Mouse (Mus musculus) limb, embryonic 14.5 days (tissue): ENCODE data around the gene Becn1. TPM values are rescaled to one million over a fixed set of nuclear protein-coding genes. Genes with fewer than 3 reads are reported as not detected.

Experiments used
- ATAC-seq: fragments of 200-750 bp; cut with Nextera tagmentation; 2 replicates; pipeline ENCODE4 v1.8.0; 2017; ENCODE audit warnings: low read depth, moderate number of reproducible peaks, moderate TSS enrichment; ENCODE audit not compliant: low FRiP score
- DNase-seq: peaks from one replicate; pipeline ENCODE4 v3.0.0-alpha.2; 2015; ENCODE audit warnings: low spot score
- H3K27ac ChIP-seq: fragments of 300-500 bp; sonication (generic); replicated peaks from 2 replicates; pipeline ENCODE4 v1.5.1; 2014; ENCODE audit warnings: low read depth, mild to moderate bottlenecking, low read length, moderate library complexity, mixed read lengths
- H3K27me3 ChIP-seq: fragments of 300-500 bp; sonication (generic); 2 replicates; pipeline ENCODE4 v1.6.1; 2014; ENCODE audit warnings: low read length, mixed read lengths; ENCODE audit not compliant: control insufficient read depth, insufficient read depth
- H3K36me3 ChIP-seq: fragments of 300-500 bp; sonication (generic); 2 replicates; pipeline ENCODE4 v1.6.1; 2014; ENCODE audit warnings: mild to moderate bottlenecking, low read length, moderate library complexity, mixed read lengths; ENCODE audit not compliant: control insufficient read depth, insufficient read depth
- H3K4me1 ChIP-seq: fragments of 300-500 bp; sonication (generic); 2 replicates; pipeline ENCODE4 v1.6.1; 2014; ENCODE audit warnings: antibody characterized with exemption, low read length, mixed read lengths; ENCODE audit not compliant: control insufficient read depth, insufficient read depth
- H3K4me2 ChIP-seq: fragments of 300-500 bp; sonication (generic); replicated peaks from 2 replicates; pipeline ENCODE4 v1.6.1; 2014; ENCODE audit warnings: low read depth, mild to moderate bottlenecking, low read length, moderate library complexity; ENCODE audit not compliant: severe bottlenecking
- H3K4me3 ChIP-seq: fragments of 300-500 bp; sonication (generic); replicated peaks from 2 replicates; pipeline ENCODE4 v1.5.1; 2014; ENCODE audit warnings: low read length
- H3K9ac ChIP-seq: fragments of 300-500 bp; sonication (generic); 2 replicates; pipeline ENCODE4 v1.6.1; 2014; ENCODE audit warnings: mild to moderate bottlenecking, low read depth, low read length, moderate library complexity; ENCODE audit not compliant: severe bottlenecking
- H3K9me3 ChIP-seq: fragments of 300-500 bp; sonication (generic); 2 replicates; pipeline ENCODE4 v1.6.1; 2016; ENCODE audit warnings: low read length; ENCODE audit not compliant: control insufficient read depth
- POLR2A ChIP-seq: fragments of 200-500 bp; IDR thresholded peaks from 2 replicates; pipeline ENCODE4 v1.8.0; 2012; ENCODE audit warnings: inconsistent platforms, mild to moderate bottlenecking, moderate library complexity, borderline replicate concordance; ENCODE audit not compliant: insufficient read depth, insufficient read length; ENCODE audit errors: extremely low read depth
- WGBS: fragments of 180-500 bp; shearing (Covaris S2); extraction: QIAGEN DNeasy Blood & Tissue Kit; methylation state at CpG from one replicate; pipeline ENCODE4 v1.1.7; 2014; 5-methylcytosine and 5-hydroxymethylcytosine counted together
- polyA plus RNA-seq, 2 experiments: library from polyadenylated mRNA; depleted of rRNA in 1 of 2; stranded (reverse) in 1 of 2; unstranded in 1 of 2; fragments of >200 nt; fragmentation: Nextera tagmentation in 1 of 2; extraction: Ambion mirVana in 1 of 2; gene quantifications; 2 replicates each; pipeline versions ENCODE4 v1.2.1 to v1.2.3; 2012 to 2014

The Becn1 gene
- polyA plus RNA-seq, 2 experiments, result 86.5 to 118 TPM

DNA sequence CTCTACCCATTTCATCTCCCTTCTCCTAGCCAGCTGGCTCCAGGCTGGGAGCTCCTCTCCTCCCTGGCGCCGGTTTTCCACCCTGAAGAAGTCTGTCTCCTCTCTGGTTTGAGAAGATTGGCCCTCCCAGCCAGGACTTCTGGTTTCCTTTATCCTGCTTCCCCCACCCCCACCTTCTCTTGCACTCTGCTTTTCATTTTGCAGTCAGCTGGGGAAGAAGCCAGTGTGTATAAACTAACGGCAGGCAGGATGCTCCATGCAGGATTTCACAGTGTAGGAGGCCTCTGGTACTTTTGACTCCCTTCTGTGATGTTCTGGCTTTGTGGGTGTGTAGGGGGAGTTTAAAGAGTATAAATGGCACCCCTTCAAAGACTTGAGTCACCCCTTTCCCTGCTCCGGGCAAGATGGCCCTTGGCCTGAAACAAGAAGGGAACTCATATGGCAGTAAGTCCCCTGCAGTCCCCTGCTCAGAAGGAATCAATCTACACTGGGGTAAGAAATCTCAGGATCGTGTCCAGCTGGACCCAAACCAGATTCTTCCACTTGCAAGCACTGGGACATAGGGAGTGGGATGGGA, 63.9 kb downstream of the Becn1 start:
- Histone ChIP-seq H3K4me3 (no peak overlapping the region), H3K36me3 (no peaks in the 10 kb centered on the region), H3K4me2 (no peak overlapping the region), H3K4me1 (no peaks in the 10 kb centered on the region), H3K9ac (no peak overlapping the region), H3K9me3 (no peaks in the 10 kb centered on the region), H3K27ac (peak overlapping the region; percentile 45), H3K27me3 (no peaks in the 10 kb centered on the region)
- DNase-seq (peak; percentile 50), ATAC-seq (no peak; the same call in 1 of the 2 replicates)
- 23% methylated on average over 5 of the region's 5 CpGs for WGBS
- no peak for TF ChIP-seq POLR2A

DNA sequence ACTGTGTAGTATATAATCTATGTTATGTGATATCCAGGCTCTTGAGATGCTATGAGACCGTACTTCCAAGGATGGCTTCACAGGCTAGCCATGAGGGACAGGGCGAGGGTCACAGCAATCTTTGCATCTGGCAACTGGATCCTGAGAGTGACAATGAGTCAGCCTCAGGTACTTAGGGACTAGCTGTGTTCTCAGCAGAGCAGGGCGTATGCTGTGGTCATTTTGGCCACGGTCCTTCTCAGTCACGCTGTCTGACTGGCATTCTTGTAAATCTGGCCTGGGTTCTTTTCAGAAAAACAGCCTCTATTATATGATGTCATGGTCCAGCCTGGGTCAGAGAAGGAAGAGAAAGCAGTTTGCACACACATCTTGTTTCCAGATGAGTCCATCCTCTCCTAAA, 65.3 kb downstream of the Becn1 start:
- Histone ChIP-seq H3K36me3 (no peaks in the 10 kb centered on the region), H3K4me1 (peaks cover 8% of the 10 kb centered on the region), H3K4me2 (no peak overlapping the region), H3K9me3 (no peaks in the 10 kb centered on the region), H3K27me3 (no peaks in the 10 kb centered on the region), H3K4me3 (no peak overlapping the region), H3K27ac (no peak overlapping the region), H3K9ac (no peak overlapping the region)
- no peak for ATAC-seq
- no peak for TF ChIP-seq POLR2A
- WGBS, result 91% methylated on average over 5 of the region's 5 CpGs
- no peak for DNase-seq

Other genes with a start within 250 kb of the Becn1 start
Only the 30 nearest of the 31 such genes appear.
- gene Naglu, start 232.3 kb downstream of the Becn1 start, polyA plus RNA-seq (2012; rRNA removed), result 12.8 and 18.5 TPM in 2 replicates
- gene Naglu, start 232.3 kb downstream of the Becn1 start, polyA plus RNA-seq (2014; fragmentation: Nextera tagmentation; extraction: Ambion mirVana), result 9.8 and 10.3 TPM in 2 replicates
- gene Hsd17b1, start 223.9 kb downstream of the Becn1 start, polyA plus RNA-seq (2012; rRNA removed), result 0.23 and 0.42 TPM in 2 replicates
- not detected in 2 replicates for gene Hsd17b1, start 223.9 kb downstream of the Becn1 start, polyA plus RNA-seq (2014; fragmentation: Nextera tagmentation; extraction: Ambion mirVana)
- 49.1 and 64.3 TPM in 2 replicates for gene Coasy, start 219.7 kb downstream of the Becn1 start, polyA plus RNA-seq (2012; rRNA removed)
- gene Coasy, start 219.7 kb downstream of the Becn1 start, polyA plus RNA-seq (2014; fragmentation: Nextera tagmentation; extraction: Ambion mirVana), result 41.9 and 43.3 TPM in 2 replicates
- 40.2 and 61.6 TPM in 2 replicates for gene Mlx, start 215.0 kb downstream of the Becn1 start, polyA plus RNA-seq (2012; rRNA removed)
- 42.4 and 44.4 TPM in 2 replicates for gene Mlx, start 215.0 kb downstream of the Becn1 start, polyA plus RNA-seq (2014; fragmentation: Nextera tagmentation; extraction: Ambion mirVana)
- gene Psmc3ip, start 206.8 kb downstream of the Becn1 start, polyA plus RNA-seq (2012; rRNA removed), result 15.7 and 24.3 TPM in 2 replicates
- gene Psmc3ip, start 206.8 kb downstream of the Becn1 start, polyA plus RNA-seq (2014; fragmentation: Nextera tagmentation; extraction: Ambion mirVana), result 32.9 and 36.5 TPM in 2 replicates
- 53.6 and 65.4 TPM in 2 replicates for gene Retreg3, start 182.4 kb downstream of the Becn1 start, polyA plus RNA-seq (2012; rRNA removed)
- gene Retreg3, start 182.4 kb downstream of the Becn1 start, polyA plus RNA-seq (2014; fragmentation: Nextera tagmentation; extraction: Ambion mirVana), result 11.3 and 12.7 TPM in 2 replicates
- gene Tubg1, start 182.3 kb downstream of the Becn1 start, polyA plus RNA-seq (2012; rRNA removed), result 32.4 and 36.8 TPM in 2 replicates
- gene Tubg1, start 182.3 kb downstream of the Becn1 start, polyA plus RNA-seq (2014; fragmentation: Nextera tagmentation; extraction: Ambion mirVana), result 52.5 and 52.7 TPM in 2 replicates
- gene Tubg2, start 146.4 kb downstream of the Becn1 start, polyA plus RNA-seq (2012; rRNA removed), result 6.2 and 7.3 TPM in 2 replicates
- gene Tubg2, start 146.4 kb downstream of the Becn1 start, polyA plus RNA-seq (2014; fragmentation: Nextera tagmentation; extraction: Ambion mirVana), result 7.1 and 8.0 TPM in 2 replicates
- 1.5 and 2.1 TPM in 2 replicates for gene Cntnap1, start 131.8 kb downstream of the Becn1 start, polyA plus RNA-seq (2012; rRNA removed)
- gene Cntnap1, start 131.8 kb downstream of the Becn1 start, polyA plus RNA-seq (2014; fragmentation: Nextera tagmentation; extraction: Ambion mirVana), result 0.56 and 0.64 TPM in 2 replicates
- gene Plekhh3, start 130.9 kb downstream of the Becn1 start, polyA plus RNA-seq (2012; rRNA removed), result 17.4 and 20.6 TPM in 2 replicates
- gene Plekhh3, start 130.9 kb downstream of the Becn1 start, polyA plus RNA-seq (2014; fragmentation: Nextera tagmentation; extraction: Ambion mirVana), result 19.6 and 20.5 TPM in 2 replicates
- 0.09 and 0.17 TPM in 2 replicates for gene Ccr10, start 126.8 kb downstream of the Becn1 start, polyA plus RNA-seq (2012; rRNA removed)
- 0.11 and 0.41 TPM in 2 replicates for gene Ccr10, start 126.8 kb downstream of the Becn1 start, polyA plus RNA-seq (2014; fragmentation: Nextera tagmentation; extraction: Ambion mirVana)
- 28.3 and 28.4 TPM in 2 replicates for gene Ezh1, start 75.8 kb downstream of the Becn1 start, polyA plus RNA-seq (2012; rRNA removed)
- 14.4 and 17.0 TPM in 2 replicates for gene Ezh1, start 75.8 kb downstream of the Becn1 start, polyA plus RNA-seq (2014; fragmentation: Nextera tagmentation; extraction: Ambion mirVana)
- gene Ramp2, start 56.3 kb downstream of the Becn1 start, polyA plus RNA-seq (2012; rRNA removed), result 89.4 and 108 TPM in 2 replicates
- gene Ramp2, start 56.3 kb downstream of the Becn1 start, polyA plus RNA-seq (2014; fragmentation: Nextera tagmentation; extraction: Ambion mirVana), result 98.9 and 104 TPM in 2 replicates
- 70.3 and 71.7 TPM in 2 replicates for gene Vps25, start 48.6 kb downstream of the Becn1 start, polyA plus RNA-seq (2012; rRNA removed)
- 120 and 124 TPM in 2 replicates for gene Vps25, start 48.6 kb downstream of the Becn1 start, polyA plus RNA-seq (2014; fragmentation: Nextera tagmentation; extraction: Ambion mirVana)
- gene Wnk4, start 41.7 kb downstream of the Becn1 start, polyA plus RNA-seq (2012; rRNA removed), result 14.9 and 18.4 TPM in 2 replicates
- 9.9 and 10.7 TPM in 2 replicates for gene Wnk4, start 41.7 kb downstream of the Becn1 start, polyA plus RNA-seq (2014; fragmentation: Nextera tagmentation; extraction: Ambion mirVana)
- 1.1 and 1.6 TPM in 2 replicates for gene Cntd1, start 23.3 kb downstream of the Becn1 start, polyA plus RNA-seq (2012; rRNA removed)
- gene Cntd1, start 23.3 kb downstream of the Becn1 start, polyA plus RNA-seq (2014; fragmentation: Nextera tagmentation; extraction: Ambion mirVana), result 0.61 and 0.93 TPM in 2 replicates
- gene Coa3, start 23.2 kb downstream of the Becn1 start, polyA plus RNA-seq (2012; rRNA removed), result 110 and 183 TPM in 2 replicates
- 182 and 187 TPM in 2 replicates for gene Coa3, start 23.2 kb downstream of the Becn1 start, polyA plus RNA-seq (2014; fragmentation: Nextera tagmentation; extraction: Ambion mirVana)
- 128 and 142 TPM in 2 replicates for gene Psme3, start 13.9 kb upstream of the Becn1 start, polyA plus RNA-seq (2012; rRNA removed)
- 105 TPM in 2 replicates for gene Psme3, start 13.9 kb upstream of the Becn1 start, polyA plus RNA-seq (2014; fragmentation: Nextera tagmentation; extraction: Ambion mirVana)
- 6.2 and 8.2 TPM in 2 replicates for gene Aoc2, start 22.8 kb upstream of the Becn1 start, polyA plus RNA-seq (2012; rRNA removed)
- gene Aoc2, start 22.8 kb upstream of the Becn1 start, polyA plus RNA-seq (2014; fragmentation: Nextera tagmentation; extraction: Ambion mirVana), result 0.84 and 0.86 TPM in 2 replicates
- 3.1 TPM in 2 replicates for gene Aoc3, start 28.3 kb upstream of the Becn1 start, polyA plus RNA-seq (2012; rRNA removed)
- 0.68 and 1.0 TPM in 2 replicates for gene Aoc3, start 28.3 kb upstream of the Becn1 start, polyA plus RNA-seq (2014; fragmentation: Nextera tagmentation; extraction: Ambion mirVana)
- gene G6pc, start 65.3 kb upstream of the Becn1 start, polyA plus RNA-seq (2012; rRNA removed), result not detected in 2 replicates
- not detected in 2 replicates for gene G6pc, start 65.3 kb upstream of the Becn1 start, polyA plus RNA-seq (2014; fragmentation: Nextera tagmentation; extraction: Ambion mirVana)
- 39.3 and 41.1 TPM in 2 replicates for gene Aarsd1, start 115.3 kb upstream of the Becn1 start, polyA plus RNA-seq (2012; rRNA removed)
- 62.8 and 63.2 TPM in 2 replicates for gene Aarsd1, start 115.3 kb upstream of the Becn1 start, polyA plus RNA-seq (2014; fragmentation: Nextera tagmentation; extraction: Ambion mirVana)
- gene Gm27029, start 122.5 kb upstream of the Becn1 start, polyA plus RNA-seq (2012; rRNA removed), result 1.3 and 4.2 TPM in 2 replicates
- 11.8 and 12.1 TPM in 2 replicates for gene Gm27029, start 122.5 kb upstream of the Becn1 start, polyA plus RNA-seq (2014; fragmentation: Nextera tagmentation; extraction: Ambion mirVana)
- gene Rundc1, start 122.8 kb upstream of the Becn1 start, polyA plus RNA-seq (2012; rRNA removed), result 19.3 and 20.6 TPM in 2 replicates
- gene Rundc1, start 122.8 kb upstream of the Becn1 start, polyA plus RNA-seq (2014; fragmentation: Nextera tagmentation; extraction: Ambion mirVana), result 17.6 and 17.8 TPM in 2 replicates
- 23.7 and 27.5 TPM in 2 replicates for gene Ptges3l, start 123.0 kb upstream of the Becn1 start, polyA plus RNA-seq (2012; rRNA removed)
- gene Ptges3l, start 123.0 kb upstream of the Becn1 start, polyA plus RNA-seq (2014; fragmentation: Nextera tagmentation; extraction: Ambion mirVana), result 13.9 and 20.5 TPM in 2 replicates
- 1,216 and 1,303 TPM in 2 replicates for gene Rpl27, start 140.0 kb upstream of the Becn1 start, polyA plus RNA-seq (2012; rRNA removed)
- 384 and 422 TPM in 2 replicates for gene Rpl27, start 140.0 kb upstream of the Becn1 start, polyA plus RNA-seq (2014; fragmentation: Nextera tagmentation; extraction: Ambion mirVana)
- gene Ifi35, start 146.1 kb upstream of the Becn1 start, polyA plus RNA-seq (2012; rRNA removed), result 13.1 and 15.2 TPM in 2 replicates
- gene Ifi35, start 146.1 kb upstream of the Becn1 start, polyA plus RNA-seq (2014; fragmentation: Nextera tagmentation; extraction: Ambion mirVana), result 16.1 and 16.7 TPM in 2 replicates
- gene Rnd2, start 162.7 kb upstream of the Becn1 start, polyA plus RNA-seq (2012; rRNA removed), result 20.7 and 21.8 TPM in 2 replicates
- gene Rnd2, start 162.7 kb upstream of the Becn1 start, polyA plus RNA-seq (2014; fragmentation: Nextera tagmentation; extraction: Ambion mirVana), result 8.4 and 10.4 TPM in 2 replicates
- gene Vat1, start 163.9 kb upstream of the Becn1 start, polyA plus RNA-seq (2012; rRNA removed), result 88.0 and 96.1 TPM in 2 replicates
- 56.1 and 63.3 TPM in 2 replicates for gene Vat1, start 163.9 kb upstream of the Becn1 start, polyA plus RNA-seq (2014; fragmentation: Nextera tagmentation; extraction: Ambion mirVana)
- gene Brca1, start 249.7 kb upstream of the Becn1 start, polyA plus RNA-seq (2012; rRNA removed), result 8.7 and 9.9 TPM in 2 replicates
- gene Brca1, start 249.7 kb upstream of the Becn1 start, polyA plus RNA-seq (2014; fragmentation: Nextera tagmentation; extraction: Ambion mirVana), result 10.7 and 11.6 TPM in 2 replicates